Mouse (Mus musculus): ENCODE measurements around the gene Usp33. TPM values are rescaled to one million over a fixed set of nuclear protein-coding genes. Genes with fewer than 3 reads are reported as not detected.
"Not testable (repeated sequence)": the region's sequence is repeated elsewhere in the genome, so short reads cannot be mapped to it uniquely, and the experiment has no call there.

Gene Usp33
- total RNA-seq (2021) = 10 to 100 TPM; 29.9 to 32.3 TPM
- long read RNA-seq, experiment 1, full-length matches to known transcripts = 12 of 17 reads
- long read RNA-seq, experiment 1, partial matches to known transcripts = 3 of 17 reads
- long read RNA-seq, experiment 1, other reads (novel, unspliced or antisense) = 2 of 17 reads
- long read RNA-seq, experiment 2, full-length matches to known transcripts = 6 of 14 reads
- long read RNA-seq, experiment 2, partial matches to known transcripts = 3 of 14 reads
- long read RNA-seq, experiment 2, other reads (novel, unspliced or antisense) = 5 of 14 reads

DNA sequence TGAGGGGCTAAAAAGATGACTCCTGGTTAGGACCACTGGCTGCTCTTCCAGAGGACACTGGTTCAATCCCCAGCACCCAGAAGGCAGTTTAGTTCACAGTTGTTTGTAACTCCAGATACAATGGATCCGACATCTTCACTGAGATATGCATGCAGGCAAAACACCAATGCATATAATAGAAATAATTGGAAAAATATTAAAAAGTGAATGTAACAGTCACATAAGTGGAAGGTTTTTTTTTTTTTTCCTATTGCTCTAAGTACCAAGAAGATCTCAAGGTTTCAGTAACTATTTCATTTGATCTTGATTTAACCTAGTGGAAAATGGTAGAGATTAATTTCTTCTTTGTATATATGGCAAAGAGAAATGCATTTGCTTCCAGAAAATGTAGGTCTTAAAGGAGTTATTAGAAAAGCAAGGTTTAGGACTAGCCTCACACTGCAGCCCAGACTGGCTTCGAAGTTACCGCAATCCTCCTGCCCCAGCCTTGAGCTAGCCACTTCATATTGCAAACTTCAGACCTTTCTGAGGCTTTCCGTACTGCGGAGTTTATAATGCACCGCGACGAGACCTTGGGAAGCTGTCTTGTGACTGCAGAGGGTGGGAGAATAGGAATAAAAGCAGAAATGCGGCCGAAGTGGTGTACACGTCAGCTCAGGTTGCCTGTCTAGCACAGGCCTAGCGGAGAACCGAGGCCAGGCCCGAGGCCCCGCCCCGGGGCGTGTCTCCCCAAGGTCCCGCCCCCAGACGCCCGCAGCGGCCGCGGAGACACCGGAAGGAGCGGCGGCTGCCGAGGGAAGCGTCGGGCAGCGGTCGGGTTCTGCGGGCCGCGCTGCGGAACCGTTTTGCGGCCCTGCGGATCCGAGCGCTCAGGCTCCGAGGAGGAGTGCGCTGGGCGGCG is at the start of gene Usp33:
Usp33 (plus strand) TSS at position 747 of the 901 bp plus-strand sequence.
- DNase-seq (ENCODE audit: low spot score in 2 of 2) = peak; percentile 95 to 97

DNA sequence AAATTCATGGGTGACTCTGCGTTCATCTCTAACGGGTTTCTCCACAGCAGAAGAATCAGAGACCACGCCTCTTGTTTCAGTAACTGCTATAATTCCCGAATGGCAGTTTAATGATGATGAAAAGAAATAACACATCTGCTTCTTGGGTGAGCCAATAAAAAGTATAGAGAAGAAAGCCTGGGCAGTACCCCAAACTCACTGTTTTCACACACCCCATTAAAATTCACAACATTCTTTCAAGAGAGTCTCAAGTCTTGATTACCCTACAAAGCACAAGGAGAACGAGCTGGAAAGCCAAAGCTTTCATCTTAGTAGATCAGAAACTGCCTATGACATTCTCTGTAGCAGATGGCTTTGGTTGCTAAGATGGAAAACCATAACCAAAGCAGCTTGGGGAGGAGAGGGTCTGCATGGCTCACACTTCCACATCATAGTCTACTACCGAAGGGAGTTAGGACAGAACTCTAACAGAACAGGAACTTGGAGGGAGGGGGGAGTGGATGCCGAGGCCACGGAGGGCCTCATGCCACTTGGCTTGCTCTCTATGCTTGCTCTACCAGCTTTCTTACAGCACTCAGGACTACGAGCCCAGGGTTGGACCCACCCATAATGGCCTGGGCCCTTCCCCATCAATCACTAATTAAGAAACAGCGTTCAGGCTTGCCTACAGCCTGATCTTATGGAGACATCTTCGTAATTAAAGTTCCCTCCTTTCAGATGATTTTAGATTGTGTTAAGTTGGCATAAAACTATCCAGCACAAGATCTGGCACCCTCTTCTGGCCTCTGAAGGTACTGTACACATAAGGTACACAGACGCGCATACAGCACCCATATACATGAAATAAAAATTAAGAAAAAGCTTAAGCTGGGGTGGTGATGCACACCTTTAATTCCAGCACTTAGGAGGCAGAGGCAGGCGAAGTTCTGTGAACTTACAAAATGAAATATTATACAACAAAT is 45.6 kb upstream of the Usp33 start:
- DNase-seq (ENCODE audit: low spot score in 2 of 2) = no peak

DNA sequence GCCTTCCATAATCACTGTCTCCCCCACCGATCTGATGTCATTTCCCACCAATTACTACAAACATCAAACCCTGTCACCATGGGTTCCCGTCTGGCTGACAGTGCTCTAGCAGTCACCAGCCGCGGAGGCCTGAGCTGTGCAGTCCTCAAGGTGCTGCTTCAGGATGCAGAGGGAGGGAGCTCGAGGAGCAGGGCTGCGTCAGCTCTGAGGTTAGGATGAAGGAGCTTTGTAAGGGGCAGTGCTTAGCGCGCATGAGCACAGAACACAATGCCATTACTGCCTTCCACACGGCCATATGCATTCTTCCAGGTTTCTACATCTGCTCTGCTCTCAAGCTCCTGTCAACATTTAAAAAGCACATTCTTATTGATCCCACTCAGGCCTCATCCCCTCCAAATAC is 43.3 kb upstream of the Usp33 start:
- DNase-seq (ENCODE audit: low spot score in 2 of 2) = no peak

DNA sequence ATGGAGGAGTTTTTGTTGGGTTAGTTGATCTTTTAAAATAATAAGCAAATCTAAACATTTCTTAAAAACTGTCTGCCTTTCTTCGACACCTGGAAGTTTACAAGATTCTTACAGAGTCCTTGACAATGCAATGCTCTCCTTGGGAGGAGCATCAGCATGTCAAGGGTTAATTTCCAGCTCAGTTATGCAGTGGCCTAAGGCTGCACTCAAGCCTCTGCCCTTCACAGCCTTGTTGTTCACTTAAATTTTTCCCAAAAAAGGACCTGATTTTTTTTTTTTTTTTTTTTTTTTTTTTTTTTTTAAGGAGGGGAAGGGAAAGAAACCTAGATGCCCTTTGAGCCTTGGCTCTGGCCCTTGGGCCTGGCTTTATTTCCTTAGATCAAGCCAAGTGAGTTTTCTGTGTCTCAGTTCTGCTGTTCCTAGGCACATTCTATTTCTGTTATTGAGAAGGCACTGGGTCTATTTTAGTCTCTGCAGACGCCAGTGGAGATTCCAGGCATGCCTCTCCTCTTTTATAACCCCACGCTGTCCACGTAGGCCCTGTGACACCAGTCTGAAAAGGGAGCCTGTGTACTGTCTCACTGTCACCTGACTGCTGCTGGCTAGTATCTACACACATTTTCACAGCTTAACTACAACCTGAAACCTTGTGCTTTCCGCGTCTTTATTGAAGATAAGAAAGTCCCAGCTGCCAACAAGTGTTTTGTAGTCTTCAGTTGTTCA is 42.0 kb upstream of the Usp33 start:
- no peak for DNase-seq (ENCODE audit: low spot score in 2 of 2)

DNA sequence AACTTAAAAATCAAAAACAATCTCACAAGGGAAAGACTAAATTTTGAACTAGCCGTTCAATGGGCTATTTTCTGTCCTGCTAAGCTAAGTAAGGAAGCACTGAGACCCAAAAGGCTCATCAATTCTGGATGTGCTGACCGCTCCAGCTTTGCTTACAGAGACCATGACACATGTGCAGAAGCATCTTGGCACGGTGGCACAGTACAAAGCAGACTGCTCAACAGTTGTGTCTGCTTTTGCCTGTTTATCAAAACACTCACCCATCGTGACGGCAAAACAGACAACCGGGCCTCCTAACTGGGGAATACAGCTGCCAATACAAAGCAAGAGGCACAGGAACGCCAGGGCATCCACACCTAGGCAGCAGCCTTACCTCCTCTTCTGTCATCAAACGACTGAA is 41.2 kb upstream of the Usp33 start:
- no peak for DNase-seq (ENCODE audit: low spot score in 2 of 2)

DNA sequence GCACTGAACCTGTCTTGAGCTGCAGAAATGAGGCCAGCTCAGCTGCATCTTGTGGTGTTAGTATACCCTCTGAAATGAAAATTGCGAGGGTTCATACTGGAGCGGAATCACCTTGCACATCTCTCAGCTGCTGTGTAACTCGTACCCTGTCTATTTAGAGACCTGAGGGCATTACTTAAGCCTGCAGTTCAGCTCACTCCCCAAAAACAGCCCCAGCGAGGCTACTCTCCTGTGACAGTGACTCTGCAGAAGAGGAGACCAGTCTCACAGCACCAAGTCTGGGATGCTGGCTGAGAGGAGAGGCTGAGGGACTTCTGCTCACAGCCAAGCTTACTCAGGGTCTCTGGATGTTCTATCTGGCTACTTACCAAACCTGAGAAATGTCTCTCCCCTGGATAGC is 40.3 kb upstream of the Usp33 start:
- DNase-seq (ENCODE audit: low spot score in 2 of 2) = no peak

DNA sequence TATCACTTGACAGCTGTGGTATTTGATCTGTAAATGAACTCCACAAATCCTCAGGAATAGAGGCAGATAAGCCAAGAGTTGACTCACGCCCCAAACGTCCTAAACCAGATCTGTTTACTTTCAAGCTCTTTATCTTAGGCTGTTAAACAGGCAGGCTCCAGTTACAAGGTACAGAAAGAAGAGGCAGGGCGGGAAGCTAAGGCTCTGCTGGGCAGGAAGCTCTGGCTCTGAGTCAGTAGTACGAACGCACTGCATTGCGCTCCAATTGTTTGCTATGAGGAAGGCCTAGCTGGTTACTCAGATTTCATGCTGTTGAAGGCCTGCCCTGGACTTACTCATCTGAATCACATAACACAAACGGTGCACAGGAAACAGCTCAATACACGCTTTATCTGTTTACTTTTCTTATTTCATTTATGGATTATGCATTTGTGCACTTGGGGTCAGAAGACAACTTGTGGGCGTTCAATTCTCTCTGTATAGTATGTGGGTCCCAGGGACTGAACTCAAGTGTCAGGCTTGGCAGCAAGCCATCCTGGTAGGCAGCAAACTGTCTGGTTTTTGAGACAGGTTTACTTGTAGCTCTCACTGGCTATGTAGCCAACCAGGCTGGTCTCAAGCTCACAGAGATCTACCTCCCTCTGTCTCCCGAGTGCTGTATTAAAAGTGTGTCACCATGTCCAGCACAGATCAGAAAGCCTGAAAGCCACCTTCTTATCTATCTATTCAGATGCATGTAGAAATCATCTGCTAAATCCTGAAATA is 37.6 kb upstream of the Usp33 start:
- peak in 1 of 2 experiments; percentile 31 for DNase-seq (ENCODE audit: low spot score in 2 of 2)

DNA sequence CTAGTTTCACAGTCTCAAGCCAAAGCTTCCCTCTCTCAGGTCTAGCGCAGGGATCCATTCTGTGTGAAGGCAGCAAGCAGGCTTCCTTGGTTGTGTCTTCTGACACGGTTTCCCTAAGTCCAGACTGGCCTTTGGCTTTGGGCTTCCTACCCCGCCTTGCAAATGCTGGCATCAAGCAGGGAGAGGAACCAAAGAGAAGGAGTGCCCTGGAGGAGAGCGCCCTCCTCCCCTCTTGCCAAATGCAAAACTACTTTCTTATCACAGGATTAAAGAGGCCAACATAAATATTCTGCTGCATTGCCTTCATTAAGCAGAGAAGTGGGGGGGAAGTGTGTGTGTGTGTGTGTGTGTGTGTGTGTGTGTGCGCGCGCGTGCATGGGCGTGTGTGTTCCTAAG is 37.0 kb upstream of the Usp33 start:
- no peak for DNase-seq (ENCODE audit: low spot score in 2 of 2)

DNA sequence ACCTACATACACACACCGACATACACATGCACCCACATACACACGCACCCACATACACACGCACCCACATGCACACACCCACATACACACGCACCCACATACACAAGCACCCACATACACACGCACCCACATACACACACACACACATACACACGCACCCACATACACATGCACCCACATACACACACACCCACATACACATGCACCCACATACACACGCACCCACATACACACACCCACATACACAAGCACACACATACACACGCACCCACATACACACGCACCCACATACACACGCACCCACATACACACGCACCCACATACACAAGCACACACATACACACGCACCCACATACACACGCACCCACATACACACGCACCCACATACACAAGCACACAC is 31.6 kb upstream of the Usp33 start:
- not testable (repeated sequence) for DNase-seq (ENCODE audit: low spot score in 2 of 2)

DNA sequence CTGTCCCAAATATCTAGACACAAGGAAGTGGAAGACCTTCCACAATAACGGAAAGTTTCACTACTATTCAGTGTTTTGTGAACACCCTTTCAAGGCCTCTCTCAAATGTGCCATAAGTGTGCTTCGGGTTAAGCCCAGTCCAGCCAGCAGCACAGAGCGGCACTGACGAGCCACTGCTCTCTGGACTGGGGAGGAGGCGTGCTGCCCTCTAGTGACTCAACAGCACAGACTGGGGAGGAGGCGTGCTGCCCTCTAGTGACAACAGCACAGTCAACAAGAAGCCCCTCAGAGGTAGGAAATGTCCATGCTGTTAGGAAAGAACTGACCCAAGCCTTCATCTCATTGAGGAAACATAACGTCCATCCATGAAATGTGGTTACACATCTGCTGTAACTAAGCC is 30.7 kb upstream of the Usp33 start:
- DNase-seq (ENCODE audit: low spot score in 2 of 2) = peak; percentile 74 to 86

DNA sequence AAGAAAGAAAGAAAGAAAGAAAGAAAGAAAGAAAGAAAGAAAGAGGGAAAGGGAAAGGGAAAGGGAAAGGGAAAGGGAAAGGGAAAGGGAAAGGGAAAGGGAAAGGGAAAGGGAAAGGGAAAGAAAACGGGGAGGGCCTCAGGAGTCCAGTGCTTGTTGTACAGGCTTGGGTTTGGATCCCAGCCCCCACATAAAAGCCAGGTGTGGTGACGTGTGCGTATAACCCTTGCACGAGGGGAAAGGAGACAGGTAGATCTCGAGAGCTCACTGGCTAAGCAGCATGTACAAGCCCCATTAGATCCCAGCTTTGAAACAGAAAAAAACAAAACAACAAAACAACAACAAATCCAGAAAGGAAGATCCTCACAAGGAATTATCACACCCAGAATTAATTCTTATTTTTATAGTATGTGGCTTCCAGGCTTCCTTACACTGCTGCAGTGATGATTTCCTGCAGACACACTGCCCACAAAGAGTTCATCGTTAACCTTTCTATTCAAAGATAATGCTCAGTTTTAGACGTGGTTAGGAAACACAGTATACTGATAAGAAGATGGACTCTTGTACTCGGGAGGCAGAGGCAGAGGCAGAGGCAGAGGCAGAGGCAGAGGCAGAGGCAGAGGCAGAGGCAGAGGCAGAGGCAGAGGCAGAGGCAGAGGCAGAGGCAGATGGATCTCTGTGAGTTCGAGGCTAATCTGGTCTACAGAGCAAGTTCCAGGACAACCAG is 29.7 kb upstream of the Usp33 start:
- DNase-seq (ENCODE audit: low spot score in 2 of 2) = not testable (repeated sequence)

DNA sequence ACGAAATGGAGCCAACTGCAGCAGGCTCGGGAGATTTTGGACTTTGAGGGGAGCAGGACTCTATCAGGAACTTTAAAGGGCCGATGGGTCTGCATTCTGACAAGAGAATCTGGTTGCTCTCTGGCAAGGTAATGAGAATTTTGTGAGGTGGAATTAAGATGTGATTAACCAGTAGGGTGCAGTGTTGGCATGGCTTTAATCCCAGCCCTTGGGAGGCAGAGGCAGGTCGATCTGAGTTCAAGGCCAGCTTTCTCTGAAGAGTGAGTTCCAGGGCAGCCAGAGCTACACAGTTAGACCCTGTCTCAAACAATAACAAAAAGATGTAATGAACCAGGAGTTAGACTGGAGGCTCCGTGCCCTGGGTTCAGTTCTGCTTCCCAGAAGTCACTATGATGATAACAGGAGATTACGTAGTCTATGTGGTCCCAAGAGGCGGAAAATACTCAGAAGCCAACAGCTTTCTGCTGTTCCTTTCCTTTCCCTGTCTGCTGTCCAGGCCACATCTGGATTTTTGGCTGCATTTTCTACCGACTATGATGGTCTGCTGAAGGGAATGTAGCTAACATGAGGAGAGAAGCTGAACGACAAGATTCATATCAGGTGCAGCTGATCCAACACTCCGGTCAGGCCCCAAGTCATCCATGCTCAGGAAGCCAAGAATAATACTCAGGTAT is 25.2 kb upstream of the Usp33 start:
- DNase-seq (ENCODE audit: low spot score in 2 of 2) = no peak

DNA sequence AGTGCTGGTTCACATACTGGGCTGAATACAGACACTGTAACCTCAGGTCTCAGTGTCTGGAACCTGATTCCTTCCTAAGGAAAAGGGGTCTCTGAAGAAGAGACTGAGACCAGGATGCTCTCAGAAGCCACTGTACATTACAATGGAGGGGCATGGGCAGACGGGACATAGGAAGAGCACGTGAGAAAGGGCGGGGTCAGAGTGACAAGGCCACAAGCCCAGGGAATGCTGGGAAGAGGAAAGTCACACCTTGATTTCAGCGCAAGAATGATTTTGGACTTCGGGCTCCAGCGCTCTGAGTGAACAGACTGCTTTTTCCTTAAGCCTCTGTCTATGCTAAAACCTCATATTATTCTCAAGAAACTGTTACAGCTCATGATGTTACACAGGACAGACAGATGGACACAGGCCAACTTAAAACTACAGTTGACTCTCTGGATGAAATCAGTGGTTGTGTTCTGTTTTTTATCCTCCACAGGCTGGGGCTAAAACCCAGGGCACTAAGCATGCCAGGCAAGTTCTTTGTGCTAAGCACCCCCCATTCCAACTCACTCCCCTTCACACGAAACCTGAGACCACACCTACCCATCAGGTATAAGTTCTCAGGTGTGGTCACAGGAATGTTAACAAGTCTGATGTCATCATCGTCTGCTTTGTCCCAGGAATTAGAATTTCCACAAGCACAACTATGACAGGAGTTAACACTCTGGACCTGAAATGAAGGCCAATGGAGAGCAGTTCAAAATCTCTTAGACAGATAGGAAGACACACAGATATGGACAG is 24.3 kb upstream of the Usp33 start:
- DNase-seq (ENCODE audit: low spot score in 2 of 2) = no peak

DNA sequence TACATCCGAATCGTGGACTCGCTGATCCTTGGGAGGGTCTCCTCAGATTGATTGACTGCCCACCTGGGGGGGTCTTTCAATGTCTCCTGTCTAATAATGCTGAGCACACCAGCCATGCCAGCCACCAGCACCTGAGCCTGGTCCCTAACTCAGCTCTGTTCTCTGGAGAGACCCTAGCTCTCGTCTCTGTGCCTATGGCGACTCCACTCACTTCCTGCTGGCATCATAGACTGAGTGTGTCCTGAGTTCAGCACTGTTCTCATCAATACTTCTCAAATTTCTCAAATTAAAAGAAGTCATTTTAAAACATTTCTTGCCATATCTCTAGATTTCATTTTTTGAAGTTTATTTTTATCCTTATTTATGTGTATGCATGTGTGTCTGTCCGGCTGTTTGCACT is 14.2 kb upstream of the Usp33 start:
- DNase-seq (ENCODE audit: low spot score in 2 of 2) = no peak

DNA sequence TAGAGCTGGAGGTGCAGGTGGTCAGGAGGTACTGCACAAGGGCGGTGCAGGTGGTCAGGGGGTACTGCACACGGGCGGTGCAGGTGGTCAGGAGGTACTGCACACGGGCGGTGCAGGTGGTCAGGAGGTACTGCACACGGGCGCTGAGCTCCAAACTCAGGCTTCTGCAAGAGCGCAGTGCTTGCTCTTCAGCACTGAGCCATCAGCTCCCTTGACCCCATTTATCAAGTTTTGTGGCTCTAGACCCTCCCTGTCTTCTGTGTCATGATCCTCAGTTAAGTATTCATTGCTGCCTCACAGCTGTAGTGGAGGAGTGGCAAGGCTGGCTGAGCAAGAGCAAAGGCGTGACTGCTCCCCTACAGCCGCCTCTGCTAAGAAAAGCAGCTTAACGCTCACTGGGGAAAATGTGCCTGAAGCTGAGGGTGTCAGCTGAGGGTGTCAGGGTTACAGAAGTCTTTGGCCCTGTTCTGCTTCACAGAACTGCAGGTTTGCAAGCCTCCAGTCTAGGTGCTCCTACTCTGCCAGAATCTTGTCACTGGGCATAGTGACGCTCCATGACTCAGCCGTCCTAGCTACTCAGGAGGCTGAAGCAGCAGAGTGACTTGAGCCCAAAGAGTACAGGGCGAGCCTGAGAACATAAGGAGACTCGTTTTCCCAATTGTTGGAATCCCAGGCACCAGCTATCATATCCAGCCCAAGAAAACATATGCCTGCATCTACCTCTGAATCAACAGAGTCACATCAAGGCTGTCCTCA is 13.6 kb upstream of the Usp33 start:
- no peak for DNase-seq (ENCODE audit: low spot score in 2 of 2)

DNA sequence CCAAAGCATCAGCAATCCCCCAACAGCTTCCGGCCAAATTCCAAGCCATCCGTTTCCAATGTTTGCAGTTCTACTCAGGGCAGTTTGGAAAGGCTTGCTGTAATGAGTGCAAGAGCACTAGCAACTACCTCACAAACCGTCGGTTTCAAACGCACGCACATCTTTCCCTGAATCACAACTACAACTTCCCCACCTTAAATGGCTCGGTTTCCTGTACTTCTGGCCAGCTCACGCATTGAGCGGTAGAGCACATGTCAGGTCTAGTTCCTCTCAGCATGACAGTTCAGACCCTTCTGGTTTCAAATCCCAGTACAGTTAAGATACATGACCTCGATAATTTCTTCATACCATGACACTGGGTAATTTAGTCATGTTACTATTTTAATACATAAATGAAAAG is 12.6 kb upstream of the Usp33 start:
- DNase-seq (ENCODE audit: low spot score in 2 of 2) = no peak

DNA sequence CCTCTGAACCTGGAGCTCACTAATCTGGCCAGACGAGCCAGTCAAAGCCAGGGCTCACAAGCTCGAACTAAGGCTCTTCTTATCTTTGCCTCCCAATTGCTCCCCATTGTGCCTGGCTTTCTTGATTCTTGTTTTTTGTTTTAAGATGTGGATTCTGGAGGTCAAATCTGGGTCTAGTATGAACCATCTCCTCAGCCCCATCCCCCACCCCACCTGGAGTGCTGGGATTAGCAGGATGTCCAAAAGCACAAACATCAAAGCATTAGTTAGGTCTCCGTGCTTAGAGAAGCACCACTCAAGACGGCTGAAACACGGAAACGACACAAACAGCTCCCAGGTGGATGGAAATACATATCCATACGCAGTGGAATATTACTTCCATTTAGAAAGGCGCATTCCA is 10.2 kb upstream of the Usp33 start:
- DNase-seq (ENCODE audit: low spot score in 2 of 2) = no peak

All from gastrocnemius, postnatal 4 days (tissue).